ENCODE assay signal across 27 mouse cellular contexts in the genomic region with DNA sequence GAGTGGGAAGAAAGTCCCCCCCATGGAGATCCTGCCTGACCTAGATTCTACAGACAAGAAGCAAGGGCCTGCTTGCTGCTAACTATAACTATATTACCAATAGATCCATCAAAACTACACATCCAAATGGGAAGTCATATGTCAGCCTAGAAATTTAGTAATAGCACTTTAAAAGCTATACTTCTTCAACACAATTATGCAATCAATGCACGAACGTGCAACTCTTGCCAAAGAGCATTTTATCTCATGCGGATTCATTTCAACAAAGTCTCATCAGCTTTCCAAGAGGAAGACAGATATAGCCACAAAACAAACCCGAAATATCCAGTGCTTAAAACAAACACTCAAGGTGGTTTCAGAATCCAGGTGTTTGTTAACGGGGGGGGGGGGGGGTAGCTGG. TPM values are rescaled to one million over a fixed set of nuclear protein-coding genes. Genes with fewer than 3 reads are reported as not detected.
DNase-seq lines count a peak whose midpoint lies in the region; ATAC-seq and TF ChIP-seq lines count a peak whose summit lies in the region.
"Had no signal": no experiment of that assay in that cellular context is flagged by ENCODE, and none has a peak within 500 bp of the region (broad histone marks: within the 10 kb centered on the region; RNA-seq: fewer than 3 reads in every experiment).

No protein-coding gene starts in this region.

- H3K27ac ChIP-seq in left cerebral cortex, adult 2 months, result peak overlapping the region; percentile 64; the same call in 1 of the 2 replicates
- no peak overlapping the region for H3K27ac ChIP-seq in forebrain, embryonic 11.5 days (ENCODE audit: low read depth, low read length)
- H3K27ac ChIP-seq: embryonic facial prominence, embryonic 12.5 days; embryonic facial prominence, embryonic 15.5 days; forebrain, embryonic 12.5 days; forebrain, embryonic 15.5 days; hindbrain, embryonic 12.5 days; hindbrain, embryonic 15.5 days had no signal

- WGBS in forebrain, embryonic 11.5 days, result 85% methylated on average over 5 of the region's 5 CpGs

- H3K27me3 ChIP-seq in forebrain, embryonic 11.5 days (ENCODE audit: control insufficient read depth, insufficient read depth, low read length), result no peaks in the 10 kb centered on the region
- H3K27me3 ChIP-seq: embryonic facial prominence, embryonic 12.5 days; embryonic facial prominence, embryonic 15.5 days; forebrain, embryonic 12.5 days; forebrain, embryonic 15.5 days; hindbrain, embryonic 12.5 days; hindbrain, embryonic 15.5 days; Patski had no signal

- DNase-seq in frontal cortex, postnatal 14 days (ENCODE audit: low spot score in 2 of 2), result no peak
- no peak for DNase-seq in left cerebral cortex, adult 2 months (ENCODE audit: extremely low spot score in 1 of 2, low spot score in 2 of 2)
- DNase-seq in left cerebral cortex, postnatal 10 days (ENCODE audit: extremely low spot score in 1 of 2, low spot score in 2 of 2), result no peak
- DNase-seq in right cerebral cortex, adult 18-20 months, result peak; percentile 46
- DNase-seq in right cerebral cortex, postnatal 4 days, result no peak
- peak; percentile 68 for DNase-seq in telencephalon, adult 2 months (ENCODE audit: low read depth, low spot score)
- no peak for DNase-seq in forebrain, embryonic 11.5 days (ENCODE audit: low spot score)
- DNase-seq: adrenal gland, postnatal 10 days; adrenal gland, postnatal 36 days; cerebellum, adult 11 months; cerebellum, adult 2 months; cerebellum, adult 9-11 months; cerebellum, postnatal 25 days; gastrocnemius, postnatal 10 days; gastrocnemius, postnatal 36 days; heart, adult 11 months had no signal

- no peak overlapping the region for H3K9ac ChIP-seq in forebrain, embryonic 11.5 days (ENCODE audit: low read length)
- H3K9ac ChIP-seq: embryonic facial prominence, embryonic 12.5 days; embryonic facial prominence, embryonic 15.5 days; forebrain, embryonic 12.5 days; forebrain, embryonic 15.5 days; hindbrain, embryonic 12.5 days; hindbrain, embryonic 15.5 days had no signal

- TF ChIP-seq CTCF in left cerebral cortex, adult 2 months (IDR thresholded peaks at IDR 0.05), result no peak

- no peaks in the 10 kb centered on the region for H3K9me3 ChIP-seq in forebrain, embryonic 11.5 days (ENCODE audit: control insufficient read depth, low read length)
- H3K9me3 ChIP-seq: embryonic facial prominence, embryonic 12.5 days; embryonic facial prominence, embryonic 15.5 days; forebrain, embryonic 12.5 days; forebrain, embryonic 15.5 days; hindbrain, embryonic 12.5 days; hindbrain, embryonic 15.5 days had no signal

- ATAC-seq in frontal cortex, adult (ENCODE audit: low TSS enrichment), result peak; percentile 41
- ATAC-seq in forebrain, embryonic 11.5 days (replicated peaks; ENCODE audit: low FRiP score), result no peak
- ATAC-seq: forebrain, embryonic 15.5 days; Patski had no signal

- H3K4me1 ChIP-seq in forebrain, embryonic 11.5 days (replicated peaks; ENCODE audit: control insufficient read depth, insufficient read depth, low read length), result no peaks in the 10 kb centered on the region
- H3K4me1 ChIP-seq: embryonic facial prominence, embryonic 12.5 days; forebrain, embryonic 12.5 days; hindbrain, embryonic 12.5 days; hindbrain, embryonic 15.5 days had no signal

- intact Hi-C loops in left cerebral cortex, adult 2 months (cut with DNase I), result loop anchor here (1.0 to 5.0 kb wide), 2 partner anchors 207 to 233 kb away; no protein-coding TSS in a partner anchor
- intact Hi-C loops in left cerebral cortex, postnatal 10 days (cut with DNase I), result no loop called here

- no peak overlapping the region for H3K4me3 ChIP-seq in left cerebral cortex, adult 2 months
- no peak overlapping the region for H3K4me3 ChIP-seq in forebrain, embryonic 11.5 days (ENCODE audit: low read depth, low read length)
- H3K4me3 ChIP-seq: embryonic facial prominence, embryonic 12.5 days; embryonic facial prominence, embryonic 15.5 days; forebrain, embryonic 12.5 days; forebrain, embryonic 15.5 days; hindbrain, embryonic 12.5 days; hindbrain, embryonic 15.5 days had no signal

- H3K36me3 ChIP-seq in forebrain, embryonic 11.5 days (ENCODE audit: control insufficient read depth, insufficient read depth, low read length), result no peaks in the 10 kb centered on the region
- H3K36me3 ChIP-seq: embryonic facial prominence, embryonic 12.5 days; embryonic facial prominence, embryonic 15.5 days; forebrain, embryonic 12.5 days; forebrain, embryonic 15.5 days; hindbrain, embryonic 12.5 days had no signal

- no peak overlapping the region for H3K4me2 ChIP-seq in forebrain, embryonic 11.5 days (ENCODE audit: low read depth, low read length, severe bottlenecking)
- H3K4me2 ChIP-seq: embryonic facial prominence, embryonic 12.5 days; embryonic facial prominence, embryonic 15.5 days; forebrain, embryonic 12.5 days; forebrain, embryonic 15.5 days; heart, embryonic 11.5 days; hindbrain, embryonic 12.5 days; hindbrain, embryonic 15.5 days had no signal

RNA-seq across cellular contexts. Expression of gene Fam81a, which starts 36.8 kb away (rescaled TPM):
- total RNA-seq in left cerebral cortex, adult 2 months (2021), result 100 to 1,000 TPM; 190 to 198 TPM
- total RNA-seq in left cerebral cortex, postnatal 10 days (2021), result 100 to 1,000 TPM; 189 to 191 TPM
- polyA plus RNA-seq in forebrain, embryonic 11.5 days (2014; fragmentation: Nextera tagmentation; extraction: Ambion mirVana), result 3.6 and 6.0 TPM in 2 replicates
- total RNA-seq: common myeloid progenitor, adult 5-6 weeks; hematopoietic stem cell, adult 5-6 weeks had no signal

Comparison
In these comparisons a context has a peak if more than half of its experiments do, and no peak if none do; other contexts are left out.
1. DNase-seq: peak in right cerebral cortex, adult 18-20 months (single experiment) and telencephalon, adult 2 months (single experiment); none in frontal cortex, postnatal 14 days (0 of 2), left cerebral cortex, adult 2 months (0 of 2), left cerebral cortex, postnatal 10 days (0 of 2), right cerebral cortex, postnatal 4 days (single experiment) and forebrain, embryonic 11.5 days (single experiment).